Mouse (Mus musculus) urinary bladder, postnatal 25 days (tissue): ENCODE results near the gene Cdx2.

Experiments
- DNase-seq: peaks from one replicate; pipeline ENCODE4 v3.0.0; 2022; ENCODE audit warnings: low spot score

The Cdx2 gene

GRCm38 (mm10) chr5:147315432-147316075 lies 8.5 kb upstream of the Cdx2 start:
- DNase-seq: no peak

DNA sequence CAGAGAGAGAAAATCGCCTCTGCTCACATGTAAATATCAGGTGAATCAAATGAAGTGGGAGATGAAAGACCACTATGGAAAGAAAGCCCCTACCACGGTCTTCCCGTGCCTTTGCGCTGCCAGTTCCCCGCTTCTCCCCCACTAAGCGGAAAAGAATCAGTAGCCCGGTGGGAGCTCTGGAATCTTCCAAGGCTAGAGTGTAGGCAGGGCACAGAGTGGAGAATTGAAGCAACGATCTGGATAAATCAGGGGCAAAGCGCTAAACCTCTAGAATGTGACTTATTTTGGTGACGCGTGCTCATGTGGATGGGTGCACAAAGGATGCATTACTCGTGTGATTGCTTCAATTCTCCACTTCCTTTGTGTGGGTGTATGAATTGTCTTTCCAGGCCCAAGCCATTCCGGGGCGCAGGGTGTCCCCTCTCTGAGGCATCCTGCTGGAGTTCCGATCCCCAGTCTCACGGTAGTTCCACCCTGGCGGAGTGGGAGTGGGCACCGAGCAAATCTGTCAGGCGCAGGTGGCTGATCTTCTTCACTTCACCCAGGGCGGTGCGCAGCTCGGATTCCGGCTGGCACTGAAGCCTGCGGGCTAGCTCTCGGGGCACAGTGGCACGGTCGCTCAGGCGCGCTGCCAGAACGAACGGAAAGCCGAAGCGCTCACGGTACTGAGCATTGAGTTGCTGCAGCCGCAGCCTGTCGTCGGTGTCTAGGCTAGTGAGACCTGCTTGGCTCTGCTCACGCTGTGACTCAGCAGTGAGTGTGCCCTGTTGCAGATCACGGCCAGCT lies 7.8 kb upstream of the Cdx2 start:
- DNase-seq: no peak

- no peak for DNase-seq
These were observed 6.0 kb upstream of the Cdx2 start for GRCm38 (mm10) chr5:147312830-147313685.

DNA sequence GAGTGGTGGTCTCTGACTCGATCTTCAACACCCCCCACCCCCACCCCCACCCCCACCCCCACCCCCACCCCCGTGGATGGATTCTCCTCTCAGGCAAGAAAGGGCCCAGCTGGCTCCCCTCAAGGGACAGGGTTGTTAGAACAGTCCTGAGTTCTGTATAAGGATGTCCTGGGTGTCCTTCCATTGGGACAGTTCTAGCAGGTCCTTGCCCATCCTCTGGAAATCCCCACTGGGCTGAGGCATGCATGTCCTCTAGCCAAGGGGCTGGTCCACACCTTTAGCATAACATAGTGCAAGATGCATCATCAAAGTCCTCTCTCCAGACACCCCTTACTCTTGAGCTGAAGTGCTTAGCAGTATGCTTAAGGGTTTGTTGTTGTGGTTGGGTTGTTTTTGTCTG lies 2.7 kb upstream of the Cdx2 start:
- DNase-seq: no peak

- no peak for DNase-seq
These were observed 1.4 kb upstream of the Cdx2 start for GRCm38 (mm10) chr5:147308451-147308850.

- no peak for DNase-seq
These were observed 322 bp upstream of the Cdx2 start for GRCm38 (mm10) chr5:147307398-147307785.

DNA sequence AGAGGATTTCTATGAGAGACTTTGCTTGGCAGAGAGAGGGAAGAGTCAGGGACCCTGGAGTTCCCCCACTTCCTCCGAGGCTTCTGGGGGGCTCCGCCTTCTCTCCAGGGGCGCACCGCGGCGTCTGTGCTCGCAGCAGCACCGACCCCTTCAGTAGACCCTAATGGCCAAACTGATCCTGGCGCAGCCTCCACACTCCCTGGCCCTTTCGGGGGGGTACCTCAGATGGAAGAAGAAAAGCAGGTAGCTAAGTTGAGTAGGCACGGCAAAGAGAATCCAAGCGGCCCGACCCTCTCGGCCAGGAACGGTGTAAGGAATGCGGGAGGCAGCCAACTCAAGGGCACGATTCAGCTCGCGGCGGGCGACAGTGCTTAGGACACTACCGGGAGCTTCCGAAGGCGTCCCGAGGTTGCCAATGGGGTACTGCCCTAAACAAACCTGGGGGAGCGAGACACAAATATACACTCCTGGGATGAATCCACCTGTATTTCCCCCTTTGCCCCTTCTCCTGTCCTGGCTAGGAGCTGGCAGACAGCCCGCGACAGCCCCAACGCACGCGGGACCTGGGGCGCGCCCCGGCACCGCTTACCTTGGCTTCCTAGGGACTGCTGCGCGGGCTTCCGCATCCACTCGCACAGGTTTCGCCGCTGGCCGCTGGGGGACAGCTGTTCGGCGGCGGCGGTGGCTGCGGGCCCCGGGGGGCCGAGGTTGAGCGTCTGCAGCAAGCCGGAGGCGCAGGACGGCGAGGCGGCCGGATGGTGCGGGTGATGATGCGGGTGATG lies 1.0 kb downstream of the Cdx2 start:
- no peak for DNase-seq

GRCm38 (mm10) chr5:147305166-147305565 lies 1.9 kb downstream of the Cdx2 start:
- no peak for DNase-seq

GRCm38 (mm10) chr5:147304276-147305155 lies 2.6 kb downstream of the Cdx2 start:
- DNase-seq: no peak

GRCm38 (mm10) chr5:147302746-147303400 lies 4.2 kb downstream of the Cdx2 start:
- no peak for DNase-seq

DNA sequence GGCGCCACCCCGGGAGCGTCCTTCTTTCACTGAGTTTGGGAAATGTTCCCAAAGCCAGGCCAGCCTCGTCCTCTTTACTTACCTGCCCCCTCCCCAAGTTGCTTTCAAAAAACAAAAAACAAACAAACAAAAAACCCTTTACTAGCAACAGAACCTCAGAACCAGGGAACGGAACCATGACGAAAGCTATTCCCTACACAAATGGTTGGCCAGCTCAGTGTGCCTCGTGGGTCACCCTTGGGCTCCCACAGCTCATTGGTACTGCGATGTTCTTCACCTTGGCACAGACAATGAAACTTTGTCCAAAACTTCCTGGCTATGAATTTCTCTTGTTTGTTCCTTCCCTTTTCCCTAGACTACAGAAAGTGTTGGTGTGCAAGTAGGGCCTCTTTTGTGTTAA lies 4.9 kb downstream of the Cdx2 start:
- DNase-seq: no peak

- DNase-seq: no peak
These were observed 5.3 kb downstream of the Cdx2 start for GRCm38 (mm10) chr5:147301781-147302070.

DNA sequence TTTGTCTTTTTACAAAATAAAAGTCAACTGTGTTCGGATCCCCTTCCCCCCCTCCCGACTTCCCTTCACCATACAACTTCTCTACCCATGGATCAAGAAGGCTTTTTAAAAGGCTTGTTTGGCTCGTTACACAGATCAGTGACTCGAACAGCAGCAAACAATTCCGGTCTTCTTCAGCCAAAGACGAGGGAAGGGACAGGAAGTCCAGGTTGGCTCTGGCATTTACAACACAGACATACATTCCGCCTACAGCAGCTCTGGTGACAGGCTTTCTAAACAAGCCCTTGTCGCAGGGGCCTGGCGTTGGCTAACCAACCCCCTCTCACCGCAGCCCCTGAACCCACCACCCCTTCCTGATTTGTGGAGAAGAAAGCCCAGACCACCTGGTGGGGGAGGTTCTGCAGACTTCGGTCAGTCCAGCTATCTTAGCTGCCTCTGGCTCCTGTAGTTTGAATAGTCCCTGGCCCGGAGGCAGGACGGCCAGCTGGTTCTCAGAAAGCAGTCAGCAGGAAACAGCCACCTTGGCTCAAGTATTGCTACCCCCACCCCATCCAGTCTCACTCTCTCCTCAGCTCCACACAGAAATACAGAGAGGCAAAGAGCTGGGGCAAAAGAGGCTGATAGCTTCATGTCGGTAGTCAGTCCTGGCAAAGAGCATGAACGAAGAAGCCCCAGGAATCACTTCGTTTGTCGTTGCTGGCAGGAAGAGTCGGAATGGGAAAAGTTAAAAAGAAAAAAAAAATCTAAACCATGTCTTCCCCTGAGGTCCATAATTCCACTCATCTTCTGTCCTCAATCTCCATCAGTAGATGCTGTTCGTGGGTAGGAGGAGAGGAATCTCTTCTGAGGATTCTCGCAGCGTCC lies 5.9 kb downstream of the Cdx2 start:
- no peak for DNase-seq

- DNase-seq: no peak
These were observed 7.1 kb downstream of the Cdx2 start for GRCm38 (mm10) chr5:147300001-147300363.

DNA sequence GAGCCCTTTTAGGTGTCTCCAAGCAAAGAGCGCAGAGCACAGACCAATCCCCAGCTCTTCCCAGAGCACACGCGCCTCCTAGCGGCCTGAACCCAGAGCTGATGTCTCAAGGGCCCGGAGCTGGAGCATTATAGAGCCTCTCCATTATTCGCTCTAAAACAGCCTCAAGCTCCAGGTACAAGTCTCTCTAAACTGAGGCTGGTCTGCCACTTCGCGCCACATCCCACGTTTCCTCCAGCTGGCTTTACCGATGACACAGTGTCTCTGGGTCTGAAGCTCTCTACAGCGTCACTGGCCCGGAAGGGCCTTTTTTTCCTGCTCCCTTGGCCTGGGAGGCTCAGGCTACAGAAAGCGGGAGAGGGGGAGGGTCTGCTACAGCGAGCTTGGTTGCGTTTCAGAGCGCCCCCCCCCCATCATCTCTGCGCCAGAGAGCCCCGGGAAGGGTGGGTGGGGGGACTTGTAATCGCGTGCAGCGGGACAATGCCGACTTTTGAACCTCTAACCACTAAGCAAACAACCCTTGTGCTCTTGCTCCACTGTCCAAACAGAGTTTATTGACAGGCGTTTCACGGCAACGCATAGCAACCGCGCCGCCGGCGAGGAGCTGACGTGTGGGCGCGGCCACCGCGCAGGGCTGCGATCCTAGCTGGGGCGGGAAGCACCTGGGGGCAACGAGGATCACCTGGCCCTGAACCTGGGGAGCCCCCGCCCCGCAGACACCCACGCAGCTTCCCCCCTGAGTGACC lies 7.6 kb downstream of the Cdx2 start:
- DNase-seq: no peak

DNA sequence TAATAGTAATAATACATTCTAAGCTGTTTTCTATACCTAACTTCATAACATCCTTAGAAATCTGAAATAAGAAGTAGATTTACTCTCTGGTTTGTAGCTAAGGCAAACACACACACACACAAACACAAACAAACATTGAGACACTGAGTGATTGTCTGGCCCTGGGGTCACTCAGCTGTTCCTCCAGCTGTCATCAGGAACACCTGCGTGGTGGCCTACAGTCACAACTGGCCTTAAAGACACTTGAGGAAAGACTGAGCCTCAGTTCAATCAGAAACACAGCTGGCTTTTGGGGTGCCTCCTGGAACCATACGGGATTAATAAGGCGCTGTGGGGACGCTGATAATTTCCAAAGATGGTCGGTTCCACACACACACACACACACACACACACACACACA lies 9.8 kb downstream of the Cdx2 start:
- no peak for DNase-seq

DNA sequence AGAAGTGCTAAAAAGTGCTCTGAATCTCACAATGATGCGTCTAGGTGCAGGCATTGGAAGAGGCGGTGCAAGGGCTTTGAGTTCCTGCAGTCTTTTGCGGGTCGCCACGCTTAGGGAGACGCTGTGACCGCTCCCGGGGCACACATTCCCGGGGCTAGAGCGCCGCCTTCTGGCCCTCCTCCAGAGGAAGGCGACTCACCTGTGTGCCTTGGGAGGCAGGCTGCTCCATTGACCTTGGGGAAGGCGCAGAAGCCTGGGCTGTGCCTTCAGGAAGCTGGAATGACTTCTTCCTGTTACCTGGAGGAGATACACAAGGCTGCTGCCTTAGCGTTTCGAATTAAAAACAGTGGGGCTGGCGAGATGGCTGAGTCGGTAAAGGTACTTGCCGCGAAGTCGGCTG lies 12.9 kb downstream of the Cdx2 start:
- no peak for DNase-seq

GRCm38 (mm10) chr5:147293127-147293910 lies 13.8 kb downstream of the Cdx2 start:
- peak; percentile 54 for DNase-seq
